Mouse (Mus musculus): Measurements from ENCODE around the gene Scarb1.

Scarb1 gene

GRCm38 (mm10) chr5:125303055-125303454, 37.8 kb downstream of the Scarb1 start:
- DNase-seq: no peak

GRCm38 (mm10) chr5:125298234-125298633, 42.7 kb downstream of the Scarb1 start:
- no peak for DNase-seq

DNA sequence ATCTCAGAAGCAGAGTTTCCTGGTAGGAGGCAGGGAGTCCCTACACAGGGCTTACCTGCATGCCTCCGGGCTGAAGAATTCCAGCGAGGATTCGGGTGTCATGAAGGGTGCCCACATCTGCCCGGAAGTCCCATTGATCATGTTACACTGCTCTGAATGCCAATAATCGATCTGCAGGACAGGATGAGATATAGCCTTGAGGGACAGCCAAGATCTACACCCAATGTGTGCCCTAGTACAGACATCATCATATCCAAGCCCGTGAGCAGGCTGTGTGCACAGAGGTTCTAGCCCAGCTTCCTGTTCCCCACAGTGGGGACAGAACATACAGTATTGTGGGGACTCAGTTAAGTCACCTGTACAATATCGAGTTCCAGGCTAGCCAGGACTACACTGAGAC, 43.7 kb downstream of the Scarb1 start:
- DNase-seq: no peak

DNA sequence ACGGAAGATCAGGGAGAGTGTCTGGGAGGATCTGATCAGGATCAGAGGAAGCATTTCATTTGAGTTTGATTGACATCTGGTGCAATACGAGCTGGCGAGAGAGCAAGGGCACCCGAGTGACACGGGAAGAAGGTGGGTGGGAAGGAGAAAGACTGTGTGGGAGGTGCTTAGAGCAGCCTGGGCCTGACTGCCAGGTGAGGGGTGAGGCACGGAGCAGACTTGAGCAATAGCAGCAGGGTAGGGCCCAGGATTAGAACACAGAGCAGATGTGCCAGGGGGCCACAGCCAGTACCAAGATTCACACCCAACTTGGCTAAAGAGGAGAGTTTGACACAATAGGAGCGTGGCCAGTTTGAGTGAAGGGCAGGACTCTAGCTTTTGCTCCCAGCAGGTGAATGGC, 47.9 kb downstream of the Scarb1 start:
- DNase-seq: no peak

GRCm38 (mm10) chr5:125291895-125292294, 49.0 kb downstream of the Scarb1 start:
- no peak for DNase-seq

DNA sequence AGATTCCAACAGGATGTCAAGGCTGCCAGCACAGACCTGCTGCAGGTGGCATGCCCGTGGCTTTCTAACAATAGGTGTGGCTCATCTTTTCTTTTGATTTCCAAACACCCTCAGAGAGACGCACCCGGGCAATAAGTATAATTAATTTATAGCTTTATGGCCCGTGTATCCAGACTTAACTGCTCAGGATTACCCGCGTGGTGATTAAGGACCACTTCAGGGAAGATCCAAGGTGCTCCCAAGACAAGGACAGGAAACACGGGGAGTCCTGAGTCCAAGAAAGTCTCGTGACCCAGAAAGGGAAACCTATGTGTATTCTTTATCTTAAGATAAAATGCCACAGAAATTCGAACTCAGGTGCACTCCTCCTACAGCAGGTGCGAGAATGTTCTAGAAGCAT, 49.5 kb downstream of the Scarb1 start:
- DNase-seq: no peak

DNA sequence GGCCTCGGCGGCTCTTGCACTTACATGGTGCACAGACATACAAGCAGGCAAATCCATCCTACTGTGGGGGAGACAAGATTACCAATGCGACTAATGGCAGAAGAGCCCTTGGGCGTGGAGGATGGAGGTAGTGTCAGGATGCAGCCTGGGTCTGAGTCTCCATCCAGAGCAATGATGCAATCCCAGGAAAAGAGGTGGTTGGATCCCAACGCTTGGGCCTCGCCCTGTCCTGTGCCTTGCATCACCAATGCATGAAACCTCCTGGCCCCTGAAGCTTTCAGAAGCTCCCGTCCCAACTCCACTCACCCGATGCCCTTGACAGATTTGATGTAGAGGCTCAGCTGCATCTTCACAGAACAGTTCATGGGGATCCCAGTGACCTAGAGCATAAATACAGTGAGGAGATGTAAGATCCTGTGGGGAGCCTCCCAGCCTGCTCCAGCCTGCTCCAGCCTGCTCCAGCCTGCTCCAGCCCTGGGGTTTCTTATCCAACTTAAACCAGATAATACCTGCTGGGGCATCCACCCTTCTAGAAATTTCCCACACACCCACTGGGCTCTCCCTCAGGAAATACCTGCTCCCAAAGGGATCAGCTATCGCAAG, 53.7 kb downstream of the Scarb1 start:
- DNase-seq: no peak

- DNase-seq: no peak
Measured at GRCm38 (mm10) chr5:125286090-125286489, 54.8 kb downstream of the Scarb1 start.

GRCm38 (mm10) chr5:125283748-125284640, 56.9 kb downstream of the Scarb1 start:
- DNase-seq: peak; percentile 41 to 46

- DNase-seq: no peak
Measured at GRCm38 (mm10) chr5:125279216-125279615, 61.7 kb downstream of the Scarb1 start.

DNA sequence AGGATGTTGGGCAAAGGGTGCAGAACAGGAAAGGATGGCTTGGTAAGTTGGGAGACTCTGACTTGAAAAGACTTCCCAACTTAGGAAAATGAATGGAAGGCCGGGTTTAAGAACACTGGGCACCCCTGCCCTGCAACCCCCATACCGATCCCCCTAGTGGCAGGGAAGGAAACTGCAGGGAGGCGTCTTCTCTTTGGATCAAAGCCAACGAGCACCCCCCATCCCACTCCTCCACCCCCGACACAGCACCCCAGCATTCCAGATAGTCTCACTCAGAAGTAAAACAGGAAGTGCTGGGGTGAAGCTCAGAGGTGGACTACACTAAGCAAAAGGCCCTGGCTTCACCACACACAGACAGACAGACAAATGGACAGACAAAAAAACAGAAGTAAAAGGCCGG, 62.6 kb downstream of the Scarb1 start:
- no peak for DNase-seq

- no peak for DNase-seq
Measured at GRCm38 (mm10) chr5:125277313-125277712, 63.6 kb downstream of the Scarb1 start.

DNA sequence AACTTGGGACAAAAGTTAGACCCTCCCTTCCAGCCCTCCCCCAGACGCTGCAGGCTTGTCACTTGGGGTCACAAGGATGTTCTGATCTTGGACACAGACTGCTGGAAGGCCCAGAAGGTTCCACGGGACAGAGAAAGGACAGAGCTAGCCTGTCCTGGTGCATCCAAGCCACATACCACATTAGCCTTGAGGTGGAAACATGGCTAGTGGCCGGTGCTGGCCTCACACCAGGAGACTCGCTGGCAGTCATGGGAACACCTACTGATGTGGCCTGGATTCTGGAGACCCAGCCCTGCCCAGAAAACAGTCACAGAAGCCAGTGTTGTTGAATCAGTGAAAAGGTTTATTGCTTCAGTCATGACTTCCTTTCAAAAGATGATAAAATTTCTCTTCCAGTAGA, 64.1 kb downstream of the Scarb1 start:
- DNase-seq: no peak

DNA sequence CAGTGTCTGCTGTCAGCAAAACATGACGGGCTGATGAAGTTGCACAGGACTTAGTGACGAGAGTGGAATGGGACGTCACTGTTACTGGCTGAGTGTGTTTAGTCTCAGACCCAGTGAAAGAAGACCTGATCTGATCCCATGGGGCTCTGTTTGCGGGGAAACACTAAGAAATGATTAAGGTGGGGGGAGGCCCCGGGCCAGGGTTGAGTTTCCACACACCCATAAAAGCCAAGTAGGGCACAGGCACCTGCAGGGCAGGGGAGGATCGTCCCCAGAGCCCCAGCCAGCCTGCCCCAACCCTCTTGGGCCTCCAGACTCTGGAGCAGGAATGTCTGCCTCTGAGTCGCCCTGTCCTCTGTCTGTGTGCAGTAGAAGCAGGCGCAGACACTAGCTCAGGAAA, 65.6 kb downstream of the Scarb1 start:
- DNase-seq: no peak

DNA sequence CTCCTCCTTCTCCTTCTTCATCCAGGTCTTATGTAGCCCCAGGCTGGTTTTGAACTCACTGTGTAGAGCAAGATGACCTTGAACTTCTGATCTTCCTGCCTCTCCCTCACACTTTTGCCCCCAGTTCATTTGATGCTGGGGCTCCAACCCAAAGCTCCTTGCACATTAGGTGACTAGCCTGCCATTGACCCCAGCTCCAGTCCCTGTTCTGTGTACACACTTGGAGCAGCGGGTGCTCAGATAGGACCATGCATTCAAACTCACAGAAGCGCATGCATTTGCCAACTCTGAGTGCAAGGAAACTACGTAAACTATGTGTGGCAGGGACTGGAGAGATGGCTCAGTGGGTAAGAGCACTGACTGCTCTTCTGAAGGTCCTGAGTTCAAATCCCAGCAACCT, 66.1 kb downstream of the Scarb1 start:
- DNase-seq: no peak

GRCm38 (mm10) chr5:125274182-125274581, 66.7 kb downstream of the Scarb1 start:
- no peak for DNase-seq

DNA sequence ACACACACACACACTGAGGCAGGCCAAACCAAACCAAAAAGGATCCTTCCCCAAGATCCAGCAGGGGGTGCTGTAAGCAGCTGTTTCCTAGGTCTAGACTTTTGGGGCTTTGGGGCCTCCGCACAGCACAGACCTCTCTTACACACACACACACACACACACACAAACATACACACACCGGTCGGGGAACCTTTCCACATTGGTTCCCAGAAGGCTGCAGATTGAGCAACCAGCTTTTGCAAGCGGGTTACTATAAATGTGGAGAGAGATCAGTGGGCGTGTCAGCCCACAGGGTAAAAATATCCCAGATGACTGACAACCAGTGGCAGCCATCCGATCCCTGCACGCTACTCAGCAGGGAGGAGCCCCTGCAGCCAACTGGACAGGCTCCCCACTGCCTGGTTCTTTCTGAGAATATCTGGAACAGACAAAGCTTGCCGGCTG, 67.2 kb downstream of the Scarb1 start:
- DNase-seq: peak in 1 of 2 experiments; percentile 37

GRCm38 (mm10) chr5:125272231-125272988, 68.5 kb downstream of the Scarb1 start:
- no peak for DNase-seq

GRCm38 (mm10) chr5:125271531-125272203, 69.2 kb downstream of the Scarb1 start:
- DNase-seq: peak; percentile 70 to 87

GRCm38 (mm10) chr5:125270587-125271130, 70.2 kb downstream of the Scarb1 start:
- peak; percentile 45 to 61 for DNase-seq

DNA sequence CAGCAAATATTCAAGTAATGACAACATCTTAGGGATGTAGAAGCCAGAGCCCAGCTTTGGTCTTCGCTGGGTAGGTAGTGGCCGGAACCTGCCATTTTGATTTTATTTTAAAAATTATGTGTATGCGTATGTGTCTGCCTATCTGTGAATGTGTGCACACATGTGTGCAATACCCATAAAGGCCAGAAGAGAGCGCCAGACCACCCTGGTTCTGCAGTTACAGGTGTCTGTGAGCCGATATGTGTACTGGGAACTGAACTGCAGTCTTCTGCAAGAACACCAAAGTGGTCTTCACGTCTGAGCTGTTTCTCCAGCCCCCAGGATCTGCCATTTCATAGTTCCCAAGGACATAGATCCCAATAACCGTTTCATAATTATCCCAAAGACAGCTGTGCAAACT, 71.1 kb downstream of the Scarb1 start:
- DNase-seq: no peak

DNA sequence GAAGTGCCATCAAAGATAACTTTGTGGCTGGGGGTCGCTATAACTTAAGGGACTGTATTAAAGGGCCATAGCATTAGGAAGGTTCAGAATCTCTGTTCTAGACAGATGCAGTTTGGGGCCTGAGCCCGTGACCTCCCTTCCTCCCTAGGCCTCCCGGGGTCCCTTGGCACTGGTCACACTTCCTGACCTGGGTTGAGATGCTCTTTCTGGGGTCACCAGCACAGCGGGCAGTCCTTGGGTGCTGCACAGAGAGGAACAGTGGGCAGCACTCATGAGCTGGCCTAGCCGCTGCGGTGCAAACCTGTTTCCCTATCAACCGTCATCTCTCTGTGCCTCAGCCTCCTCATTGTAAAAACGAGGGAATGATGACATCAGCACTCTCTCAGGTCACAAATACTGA, 71.5 kb downstream of the Scarb1 start:
- DNase-seq: no peak
